Mouse (Mus musculus) layer of hippocampus, adult 18-20 months (tissue): ENCODE measurements around the gene Thy1. TPM values are rescaled to one million over a fixed set of nuclear protein-coding genes. Genes with fewer than 3 reads are reported as not detected.

Source experiments
- DNase-seq, 2 experiments: peaks; one replicate each; pipeline ENCODE4 v3.0.0; 2022; ENCODE audit warnings: low spot score in 2 of 2
- total RNA-seq, 2 experiments: library from RNA; stranded (reverse); gene quantifications; 2 replicates each; pipeline ENCODE4 v1.2.3; 2021

Thy1 gene
- total RNA-seq, 2 experiments from 2014 or later, result 880 to 892 TPM

DNA sequence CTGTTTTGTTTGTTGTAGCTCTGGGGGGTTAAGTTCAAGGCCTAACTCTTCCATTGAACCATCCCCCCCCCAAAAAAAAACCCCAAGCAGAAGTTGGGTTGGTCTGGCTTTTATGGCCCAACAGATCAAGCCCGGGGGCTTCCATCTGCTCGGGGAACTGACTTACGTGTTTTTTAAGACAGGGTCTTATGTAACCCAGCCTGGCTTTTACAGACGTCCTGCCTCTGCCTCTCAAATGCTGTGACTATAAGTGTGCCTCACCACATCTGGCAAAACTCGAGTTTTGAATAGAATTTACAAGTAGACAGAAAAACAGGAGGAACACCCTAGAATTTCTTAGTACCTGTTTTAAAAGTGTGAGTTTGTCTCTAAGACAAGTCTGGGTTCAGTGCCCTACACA lies 38.4 kb downstream of the Thy1 start:
- no peak for DNase-seq

DNA sequence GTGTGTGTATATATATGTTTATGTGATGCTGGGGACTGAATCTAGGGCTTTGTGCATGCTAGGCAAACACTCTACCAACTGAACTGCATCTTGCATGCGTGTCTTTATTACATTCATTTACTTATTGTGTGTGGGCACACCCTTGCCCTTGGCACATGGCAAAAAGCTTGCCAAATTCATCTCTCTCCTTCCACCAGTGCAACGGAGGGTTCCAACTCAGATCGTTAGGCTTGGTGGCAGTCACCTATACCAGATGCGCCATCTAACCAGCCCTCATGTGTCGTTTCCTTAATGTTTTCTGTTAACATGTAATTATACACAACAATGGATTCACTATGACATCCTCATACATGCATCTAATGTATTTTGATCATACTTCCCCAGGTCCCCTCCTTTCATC lies 39.1 kb downstream of the Thy1 start:
- no peak for DNase-seq

DNA sequence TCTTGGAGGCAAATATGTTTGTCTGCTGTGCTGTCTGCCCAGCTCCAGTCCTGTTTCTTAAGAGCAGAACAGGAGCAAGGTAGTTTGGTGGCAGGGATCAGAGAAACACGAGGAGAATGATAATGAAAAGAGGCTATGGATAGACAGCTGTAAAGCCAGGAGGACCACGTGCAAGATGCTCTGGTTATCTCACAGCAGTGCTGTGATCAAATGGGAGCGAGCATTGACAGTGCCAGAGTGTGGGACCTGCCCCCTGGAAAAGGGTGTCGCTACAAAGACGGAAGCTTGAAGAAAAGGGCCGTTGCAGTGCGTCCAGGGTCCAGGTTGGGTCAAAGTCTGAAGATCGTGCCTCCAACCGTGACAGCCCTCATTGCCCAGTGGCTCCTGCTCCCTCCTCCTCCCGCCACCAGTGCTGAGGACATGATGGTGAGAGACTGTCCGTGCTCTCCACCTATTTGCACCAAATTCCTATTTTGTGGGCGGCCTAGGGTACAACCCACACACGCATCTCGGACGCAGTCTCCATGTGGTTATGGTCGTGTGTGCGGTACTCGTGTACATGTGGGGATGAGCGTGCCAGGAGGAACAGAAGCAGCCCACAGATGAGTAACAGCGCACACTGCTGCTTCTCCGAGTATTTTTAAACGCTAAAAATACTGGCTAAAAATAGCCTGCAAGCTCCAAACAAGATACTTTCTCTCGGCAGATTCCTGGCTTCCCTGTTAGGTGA lies 40.4 kb downstream of the Thy1 start:
- peak in 1 of 2 experiments; percentile 79 for DNase-seq

DNA sequence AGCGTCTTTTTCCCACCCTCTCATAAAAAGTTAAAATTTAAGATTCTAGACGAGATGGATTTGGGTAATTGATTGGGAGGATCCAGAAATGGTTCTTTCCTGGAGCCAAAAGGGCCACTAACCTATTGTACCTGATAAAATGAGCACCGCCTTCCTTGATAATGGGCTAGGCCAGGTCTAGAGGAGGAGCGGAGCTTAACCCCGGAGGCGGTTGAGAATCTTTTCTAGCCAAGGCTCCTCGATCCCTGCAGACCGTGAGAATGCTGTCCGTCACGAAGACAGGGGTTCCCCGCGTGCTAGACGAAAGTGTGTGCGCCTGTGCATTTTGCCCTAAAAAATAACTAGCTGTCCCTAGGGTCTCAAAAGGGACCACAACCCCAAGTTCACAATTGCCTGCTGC lies 41.1 kb downstream of the Thy1 start:
- DNase-seq, result no peak

DNA sequence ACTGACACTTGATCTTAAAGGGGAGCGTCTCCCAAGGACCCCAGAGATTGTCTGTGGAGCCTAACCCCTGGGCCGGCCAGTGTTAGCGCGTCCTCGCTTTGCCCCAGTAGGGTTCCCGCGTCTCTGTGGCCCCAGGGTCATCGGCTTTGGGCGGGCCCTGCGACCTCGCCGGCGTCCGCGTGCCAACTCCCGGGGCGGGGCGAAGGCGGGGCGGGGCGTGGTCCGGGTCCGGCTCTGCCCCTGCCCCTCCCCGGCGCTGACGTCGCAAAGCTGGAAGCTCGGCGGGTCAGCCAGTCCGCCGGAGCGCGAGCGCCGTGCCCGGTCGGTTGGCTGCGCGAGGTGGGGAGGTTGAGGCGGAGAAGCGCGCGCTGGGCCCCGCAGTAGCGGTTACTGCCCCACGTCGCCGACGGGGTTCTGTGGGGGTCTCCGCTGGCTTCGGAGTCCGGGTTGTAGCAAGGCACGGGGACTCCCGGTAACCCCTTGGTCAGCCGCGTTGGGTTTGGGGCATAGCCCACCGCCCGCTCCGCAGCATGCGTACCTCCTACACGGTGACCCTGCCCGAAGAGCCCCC lies 41.6 kb downstream of the Thy1 start:
- DNase-seq, result peak; percentile 86 to 90

DNA sequence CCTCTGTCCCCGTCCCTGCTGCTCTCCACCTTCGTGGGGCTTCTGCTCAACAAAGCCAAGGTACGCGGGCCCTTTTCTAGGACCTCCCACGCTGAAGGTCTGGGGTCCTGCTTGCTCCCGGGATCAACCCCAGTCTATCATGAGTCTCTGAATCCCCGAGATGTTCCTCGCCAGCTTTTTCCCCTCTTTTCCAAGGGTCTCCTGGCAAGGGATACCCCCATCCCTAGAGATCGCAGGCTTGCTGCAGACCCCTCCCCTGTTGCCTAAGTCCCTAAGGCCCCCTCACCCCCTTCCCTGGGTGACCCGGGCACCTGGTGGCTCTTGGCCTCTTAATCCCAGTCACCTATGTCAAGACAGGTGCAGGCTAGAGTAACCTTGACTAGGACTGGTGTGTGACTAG lies 42.1 kb downstream of the Thy1 start:
- no peak for DNase-seq

DNA sequence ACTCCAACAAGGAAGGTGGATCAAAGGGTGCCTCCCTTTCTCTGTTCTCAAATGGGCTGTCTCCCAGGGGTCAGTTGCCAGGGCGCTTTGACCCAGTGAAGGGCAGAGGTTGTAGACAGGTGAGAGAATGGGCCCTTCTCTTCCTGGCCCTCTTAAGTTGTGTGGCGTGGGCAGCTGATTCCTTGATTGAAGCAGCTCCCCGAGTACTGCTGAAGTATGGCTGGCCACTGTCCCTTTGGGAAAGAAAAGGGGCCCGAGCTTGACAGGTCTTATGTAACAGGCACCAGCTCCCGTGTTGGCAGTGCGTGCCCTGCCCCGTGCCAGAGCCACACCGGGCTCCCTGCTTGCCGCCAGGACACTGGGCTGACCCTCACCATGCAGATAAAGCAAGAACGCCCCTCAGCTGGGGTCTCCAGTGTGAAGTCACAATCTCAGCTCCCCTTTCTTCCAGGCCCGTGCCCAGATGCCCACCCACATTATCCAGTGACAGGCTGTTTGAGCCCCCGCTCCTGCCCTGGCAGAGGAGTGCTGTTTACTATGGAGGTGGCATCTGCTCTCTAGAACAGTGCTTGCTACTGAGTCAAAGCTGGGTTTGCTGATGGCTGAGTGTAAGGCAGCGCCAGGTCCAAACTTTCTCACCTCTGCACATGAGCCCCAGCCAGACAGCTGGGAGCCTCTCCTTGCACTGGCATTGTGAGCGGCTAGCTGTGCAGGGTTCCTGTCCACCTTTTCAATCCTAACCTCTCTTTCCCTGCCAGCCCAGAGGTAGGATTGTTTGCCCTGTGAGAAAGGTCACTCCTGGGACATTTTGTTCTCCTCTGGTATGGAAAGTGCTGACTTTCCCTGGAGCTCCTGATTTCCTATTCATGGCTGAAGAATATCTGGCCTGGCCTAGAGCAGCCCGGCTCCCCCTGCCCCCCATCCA lies 42.8 kb downstream of the Thy1 start:
- DNase-seq, result peak; percentile 70 to 87

DNA sequence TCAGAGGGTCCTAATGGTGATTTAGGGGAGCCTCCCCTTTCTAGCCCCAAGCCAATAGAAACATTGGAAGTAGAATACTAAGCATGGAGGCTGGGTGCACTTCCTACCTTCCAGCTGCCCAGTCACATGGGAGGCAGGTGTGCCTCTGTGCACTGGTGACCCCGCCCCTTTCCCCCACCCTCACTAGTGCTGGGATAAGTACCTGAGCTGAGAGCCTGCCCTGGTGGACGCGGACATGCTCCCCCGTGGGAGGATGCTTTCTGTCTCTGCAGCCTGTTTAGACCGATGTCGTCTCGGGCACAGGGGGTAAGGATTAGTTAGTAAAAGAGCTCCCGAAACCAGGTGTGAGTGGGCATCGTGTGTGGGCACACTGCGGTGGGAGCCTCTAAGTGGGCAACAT lies 43.8 kb downstream of the Thy1 start:
- DNase-seq, result no peak

DNA sequence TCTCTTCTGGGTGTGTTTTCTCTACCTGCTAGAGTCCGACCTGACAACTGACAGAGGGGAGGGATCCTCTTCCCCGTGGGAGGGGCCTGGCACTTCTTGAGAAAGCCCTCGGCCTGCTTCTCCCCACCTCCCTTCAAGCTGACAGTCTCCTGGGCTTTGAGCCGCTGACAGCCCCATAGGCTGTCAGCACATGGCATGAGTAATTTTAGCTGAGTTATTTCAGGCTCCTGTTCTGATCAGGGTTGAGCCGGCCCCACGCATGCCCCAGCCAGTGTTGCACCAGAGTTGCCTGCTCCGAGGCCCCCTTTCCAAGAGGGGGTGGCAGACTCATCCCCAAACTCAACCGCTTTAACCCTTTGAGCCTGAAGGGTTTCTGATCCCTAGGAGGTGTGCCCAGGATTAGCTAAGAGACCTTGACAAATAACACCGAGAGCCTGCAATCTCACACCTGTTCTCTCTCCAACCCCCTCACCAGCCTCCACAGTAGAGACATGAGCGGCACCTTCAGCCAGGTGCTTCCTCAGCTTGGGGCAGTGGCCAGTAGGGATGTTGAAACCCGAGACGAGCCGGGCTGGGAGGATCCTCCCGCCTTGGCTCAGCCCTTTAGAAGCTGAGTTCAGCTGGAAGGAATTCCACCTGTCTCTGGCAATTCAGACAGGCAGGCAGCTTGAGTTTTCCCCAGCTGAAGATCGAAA lies 44.7 kb downstream of the Thy1 start:
- peak in 1 of 2 experiments; percentile 78 for DNase-seq

DNA sequence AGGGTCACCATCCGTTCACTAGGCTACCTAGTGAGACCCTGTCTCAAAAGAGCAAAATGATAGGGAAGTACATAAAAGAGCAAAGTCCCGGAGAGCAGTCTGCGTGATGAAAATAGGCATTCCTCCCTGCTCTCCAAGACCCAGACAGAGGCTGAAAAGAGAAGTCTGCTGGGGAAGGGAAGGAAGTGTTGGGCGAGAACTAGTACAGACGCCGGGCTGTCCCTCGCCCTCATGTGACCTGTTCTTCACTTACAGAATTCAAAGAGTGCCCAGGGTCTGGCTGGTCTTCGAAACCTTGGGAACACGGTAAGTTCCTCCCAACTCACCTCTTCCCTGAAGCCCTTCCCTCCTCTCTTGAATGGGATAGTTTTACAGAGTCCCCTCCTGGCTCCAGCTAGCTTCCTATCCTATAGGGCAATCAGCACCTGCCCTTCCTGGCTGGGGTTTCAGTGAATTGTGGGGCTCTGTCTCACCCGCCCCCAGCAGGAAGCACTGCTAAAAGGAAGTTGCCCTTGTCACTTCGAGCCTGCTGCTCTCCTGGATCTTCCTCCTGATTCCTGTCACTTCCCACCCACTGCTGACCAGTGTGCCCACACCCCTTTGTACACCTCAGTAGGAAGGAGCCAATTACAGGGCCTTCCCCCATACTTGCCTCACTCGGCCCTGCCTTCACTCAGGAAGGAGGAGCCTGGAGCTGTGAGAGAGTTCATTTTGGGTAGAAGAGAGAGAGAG lies 45.9 kb downstream of the Thy1 start:
- DNase-seq, result no peak

DNA sequence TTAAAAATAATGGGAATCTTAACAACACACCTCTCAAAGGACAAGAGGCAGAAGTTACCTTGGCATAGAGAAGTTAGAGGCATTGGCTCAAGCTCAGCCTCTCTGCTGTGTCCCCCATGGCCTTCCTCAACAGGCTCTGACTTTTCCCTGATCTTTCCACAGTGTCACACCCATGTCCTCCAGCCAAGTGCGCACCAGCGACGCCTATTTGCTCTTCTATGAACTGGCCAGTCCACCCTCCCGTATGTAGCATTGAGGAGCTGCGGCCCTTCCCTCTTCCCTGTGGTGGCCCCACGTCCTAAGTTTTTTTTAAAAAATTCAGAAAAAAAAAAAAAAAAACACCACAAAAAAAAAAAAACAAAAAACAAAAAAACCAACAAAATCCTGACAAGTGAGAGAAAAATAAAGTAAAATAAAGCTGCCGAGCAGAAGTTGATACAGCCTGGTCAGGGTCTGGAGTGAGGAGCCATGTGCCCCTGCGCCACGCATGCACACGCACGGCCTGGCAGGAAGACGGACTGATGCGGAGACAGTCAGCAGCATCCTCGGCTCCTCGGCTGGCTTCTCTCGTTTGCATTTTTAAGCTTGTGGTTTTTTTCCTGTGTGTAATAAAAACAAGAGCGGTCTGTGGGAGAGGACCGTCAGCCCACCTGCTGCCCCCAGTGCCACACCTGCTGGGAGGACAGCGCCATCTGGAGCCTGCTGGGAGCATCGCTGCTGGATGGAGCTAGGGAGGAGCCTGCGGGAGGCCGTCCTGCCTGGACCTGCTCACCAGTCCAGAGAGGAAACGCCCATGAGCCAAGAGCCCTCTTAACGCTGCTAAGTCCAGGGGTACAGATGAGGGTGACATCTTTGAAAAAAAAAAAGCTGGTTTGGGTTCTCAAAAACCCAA lies 50.7 kb downstream of the Thy1 start:
- DNase-seq, result peak; percentile 78 to 87

DNA sequence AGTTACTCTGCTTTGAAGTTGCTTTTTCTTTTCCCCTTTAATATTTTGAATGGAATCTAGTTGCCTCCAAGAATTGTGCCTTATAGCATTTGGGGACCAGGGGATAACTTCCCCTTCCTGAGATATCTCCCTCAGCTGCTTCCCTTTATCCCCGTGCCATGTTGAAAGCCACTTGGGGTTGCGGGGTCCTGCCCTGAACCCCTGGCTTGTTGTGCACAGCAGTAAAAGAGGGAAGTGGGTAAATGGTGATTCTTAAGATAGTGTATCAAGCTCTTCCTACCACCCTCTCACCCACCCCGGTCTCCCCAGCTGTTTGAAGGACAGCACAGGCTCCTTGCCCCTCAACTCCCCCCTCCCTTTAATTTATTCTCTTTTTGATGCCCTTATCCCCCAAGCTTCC lies 51.6 kb downstream of the Thy1 start:
- DNase-seq, result no peak

DNA sequence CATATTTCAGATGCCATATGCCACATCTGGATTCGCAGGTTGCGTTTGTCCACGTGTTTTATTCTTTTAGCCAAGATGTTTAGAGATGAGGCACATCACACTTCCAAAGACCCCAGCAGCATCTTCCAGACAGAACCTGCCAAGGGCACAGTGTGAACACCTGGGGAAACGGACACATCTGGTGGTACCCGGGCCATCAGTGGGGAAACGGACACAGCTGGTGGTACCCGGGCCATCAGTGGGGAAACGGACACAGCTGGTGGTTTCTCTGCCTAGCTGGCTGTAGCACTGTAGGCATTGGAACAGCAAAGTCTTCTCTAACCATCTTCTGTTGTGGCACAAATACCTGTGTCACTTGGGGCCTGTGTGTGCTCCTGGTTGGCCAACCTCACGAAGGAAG lies 52.6 kb downstream of the Thy1 start:
- DNase-seq, result no peak

DNA sequence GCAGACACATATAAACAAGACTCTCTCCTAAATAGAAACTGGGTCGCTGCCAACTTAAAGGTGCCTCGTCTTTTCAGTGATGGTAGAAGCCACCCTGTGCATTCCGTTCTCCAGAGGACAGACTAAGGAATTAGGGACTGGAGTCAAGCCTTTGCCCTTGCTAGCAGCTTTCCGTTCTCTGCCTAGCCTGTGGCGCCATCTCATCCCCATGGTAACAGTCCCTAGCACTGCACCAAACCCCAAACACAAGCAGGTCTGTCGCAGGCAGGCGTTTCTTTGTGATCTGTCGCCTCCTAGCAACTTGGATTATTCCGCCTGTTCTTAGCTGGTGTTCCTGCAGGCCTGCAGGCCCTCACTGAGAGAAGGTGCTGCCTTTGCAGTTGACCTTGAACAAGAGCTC lies 53.4 kb downstream of the Thy1 start:
- peak in 1 of 2 experiments; percentile 83 for DNase-seq

Other genes with a start within 250 kb of the Thy1 start
- gene Usp2, start 23.6 kb downstream of the Thy1 start, total RNA-seq, result 10 to 100 TPM; 77.6 to 79.1 TPM
- gene Mfrp, start 58.3 kb downstream of the Thy1 start, total RNA-seq, result 1 to 10 TPM in 1 of 2 experiments, under 1 TPM in 1; 0.30 to 1.8 TPM
- gene C1qtnf5, start 63.9 kb downstream of the Thy1 start, total RNA-seq, result 10 to 100 TPM; 16.9 to 21.2 TPM
- under 1 TPM in 1 of 2 experiments, not detected in 1; 0.38 TPM for gene Gm49380, start 70.1 kb downstream of the Thy1 start, total RNA-seq
- gene Rnf26, start 70.1 kb downstream of the Thy1 start, total RNA-seq, result 10 to 100 TPM; 29.7 to 29.8 TPM
- gene Mcam, start 91.1 kb downstream of the Thy1 start, total RNA-seq, result 10 to 100 TPM in 1 of 2 experiments, 1 to 10 TPM in 1; 7.9 to 11.3 TPM
- 10 to 100 TPM; 59.8 to 66.3 TPM for gene Cbl, start 190.7 kb downstream of the Thy1 start, total RNA-seq
- 1 to 10 TPM; 4.7 to 6.1 TPM for gene Ccdc153, start 197.3 kb downstream of the Thy1 start, total RNA-seq
- gene Pdzd3, start 208.1 kb downstream of the Thy1 start, total RNA-seq, result 1 to 10 TPM in 1 of 2 experiments, under 1 TPM in 1; 0.86 to 1.5 TPM
- gene Nlrx1, start 225.2 kb downstream of the Thy1 start, total RNA-seq, result 10 to 100 TPM; 10.0 to 11.8 TPM
- gene Abcg4, start 245.2 kb downstream of the Thy1 start, total RNA-seq, result 10 to 100 TPM; 65.5 to 74.6 TPM